Mouse (Mus musculus): ENCODE measurements at regions not wholly inside any gene's neighbourhood (a gene's known extent, or its start where the extent isn't known, plus 50 kb on each side); places are given as distances from the start of the nearest gene placed in this dataset.

GRCm38 (mm10) chr9:80930628-80931027 is 465.3 kb upstream of the Impg1 start:
- TF ChIP-seq POLR2A (IDR thresholded peaks at IDR 0.05; ENCODE audit: insufficient read length, low read depth) = no peak
- TF ChIP-seq POLR2AphosphoS2 (IDR thresholded peaks at IDR 0.05; ENCODE audit: insufficient read length, low read depth) = no peak
- TF ChIP-seq MAX (IDR thresholded peaks at IDR 0.05; ENCODE audit: low read depth) = no peak
- TF ChIP-seq USF1 (IDR thresholded peaks at IDR 0.05; ENCODE audit: low read depth) = no peak
- no peak for TF ChIP-seq TCF12 (IDR thresholded peaks at IDR 0.05; ENCODE audit: insufficient read depth, poor library complexity, severe bottlenecking)
- no peak for TF ChIP-seq SRF (IDR thresholded peaks at IDR 0.05; ENCODE audit: control insufficient read depth, insufficient read length, low read depth)
